Mouse (Mus musculus) spleen, postnatal 0 days (tissue): ENCODE results near the gene Prdm8. TPM values are rescaled to one million over a fixed set of nuclear protein-coding genes. Genes with fewer than 3 reads are reported as not detected.

Source experiments
- polyA plus RNA-seq: library from polyadenylated mRNA; unstranded; fragments of >200 nt; fragmentation: Nextera tagmentation; extraction: Ambion mirVana; gene quantifications from 2 replicates; pipeline ENCODE4 v1.2.1, GENCODE M21; 2015

Prdm8 gene
- polyA plus RNA-seq = not detected in 2 replicates

GRCm38 (mm10) chr5:98167180-98167824 is at the start of gene Prdm8:
Prdm8 (plus strand) TSS chr5:98167198.

Other genes starting within 250 kb of the Prdm8 start
- gene Antxr2, start 136.2 kb upstream of the Prdm8 start, polyA plus RNA-seq = 4.5 and 6.0 TPM in 2 replicates
- gene Fgf5, start 87.0 kb downstream of the Prdm8 start, polyA plus RNA-seq = 0.12 and 0.21 TPM in 2 replicates
- gene Cfap299, start 162.1 kb downstream of the Prdm8 start, polyA plus RNA-seq = not detected in 2 replicates